Mouse (Mus musculus): Measurements from ENCODE around the gene Ptprh. TPM values are rescaled to one million over a fixed set of nuclear protein-coding genes. Genes with fewer than 3 reads are reported as not detected.
A peak's percentile ranks its signal among the peaks of the same experiment; 100 is the strongest.

Ptprh gene
- total RNA-seq, 2 experiments from 2014 or later = not detected

DNA sequence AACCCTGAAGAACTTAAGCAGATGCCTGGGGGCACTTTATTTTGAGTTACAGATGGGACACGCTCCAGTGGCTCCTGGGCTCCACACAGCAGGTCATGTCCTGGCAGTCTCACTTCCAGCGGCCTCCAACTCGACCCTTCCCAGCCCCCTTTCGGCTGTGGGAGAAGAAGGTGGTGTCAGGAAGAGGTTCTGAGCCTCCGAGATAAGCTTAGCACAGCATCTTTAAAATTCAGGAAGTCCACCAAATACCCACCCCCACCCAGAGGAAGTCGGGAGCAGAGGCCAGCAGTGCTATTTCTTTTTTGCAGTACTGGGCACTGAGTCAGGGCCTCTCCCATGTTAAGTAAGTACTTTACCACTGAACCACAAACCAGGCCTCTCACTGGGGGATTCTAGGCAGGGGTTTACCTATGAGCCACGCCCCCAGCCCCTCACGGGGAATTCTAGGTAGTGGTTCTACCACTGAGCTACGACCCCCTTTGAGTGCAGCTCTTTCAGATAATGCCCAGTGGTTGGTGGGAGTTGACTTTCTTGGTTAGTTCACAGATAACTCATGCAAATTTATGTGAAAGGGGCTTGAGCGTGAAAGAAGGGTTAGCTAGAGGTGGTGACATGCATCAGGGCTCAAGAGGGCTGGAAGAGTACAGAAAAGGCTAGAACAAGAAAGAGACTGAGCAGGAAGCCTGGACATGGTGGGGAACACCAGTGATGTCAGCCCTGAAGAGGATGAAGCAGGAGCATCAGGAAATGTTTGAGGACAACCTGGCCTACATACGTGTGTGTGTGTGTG, 99.0 kb downstream of the Ptprh start:
- no peak for ATAC-seq (replicated peaks; ENCODE audit: low FRiP score, poor library complexity, severe bottlenecking)

DNA sequence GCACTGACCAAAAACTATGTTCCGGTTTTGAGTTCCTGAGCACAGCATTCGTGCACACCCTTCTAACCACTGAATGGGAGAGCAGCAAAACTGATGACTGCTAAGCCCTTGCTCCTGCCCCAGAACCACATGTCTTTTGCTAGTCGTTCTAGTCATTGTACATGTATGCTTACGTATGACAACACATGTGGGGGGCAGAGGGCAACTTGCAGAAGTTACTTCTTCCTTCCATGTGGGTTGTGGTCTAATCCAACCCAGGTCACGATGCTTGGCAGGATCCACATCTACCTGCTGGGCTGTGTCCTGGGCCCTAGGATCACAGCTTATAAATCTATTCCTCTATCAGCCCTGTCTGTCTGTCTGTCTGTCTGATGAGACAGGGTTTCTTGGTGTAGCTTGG, 100.0 kb downstream of the Ptprh start:
- no peak for ATAC-seq (replicated peaks; ENCODE audit: low FRiP score, poor library complexity, severe bottlenecking)

DNA sequence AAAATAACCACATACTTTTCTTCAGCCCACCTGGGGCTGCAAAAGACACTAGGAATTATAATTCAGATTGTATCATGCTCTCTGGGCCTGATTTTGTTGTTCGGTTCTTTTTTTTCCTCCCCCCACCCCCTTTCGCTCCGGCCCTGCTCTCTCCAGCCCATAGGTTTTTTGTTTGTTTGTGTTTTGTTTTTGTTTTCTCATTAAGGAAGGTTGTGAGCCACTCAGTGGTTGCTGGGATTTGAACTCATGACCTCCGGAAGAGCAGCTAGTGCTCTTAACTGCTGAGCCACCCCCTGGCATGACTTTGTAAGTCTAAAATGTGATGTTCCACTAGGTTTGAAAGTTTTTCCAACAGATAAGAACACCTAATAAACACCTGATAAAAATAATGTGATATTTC, 100.7 kb downstream of the Ptprh start:
- no peak for ATAC-seq (replicated peaks; ENCODE audit: low FRiP score, poor library complexity, severe bottlenecking)

DNA sequence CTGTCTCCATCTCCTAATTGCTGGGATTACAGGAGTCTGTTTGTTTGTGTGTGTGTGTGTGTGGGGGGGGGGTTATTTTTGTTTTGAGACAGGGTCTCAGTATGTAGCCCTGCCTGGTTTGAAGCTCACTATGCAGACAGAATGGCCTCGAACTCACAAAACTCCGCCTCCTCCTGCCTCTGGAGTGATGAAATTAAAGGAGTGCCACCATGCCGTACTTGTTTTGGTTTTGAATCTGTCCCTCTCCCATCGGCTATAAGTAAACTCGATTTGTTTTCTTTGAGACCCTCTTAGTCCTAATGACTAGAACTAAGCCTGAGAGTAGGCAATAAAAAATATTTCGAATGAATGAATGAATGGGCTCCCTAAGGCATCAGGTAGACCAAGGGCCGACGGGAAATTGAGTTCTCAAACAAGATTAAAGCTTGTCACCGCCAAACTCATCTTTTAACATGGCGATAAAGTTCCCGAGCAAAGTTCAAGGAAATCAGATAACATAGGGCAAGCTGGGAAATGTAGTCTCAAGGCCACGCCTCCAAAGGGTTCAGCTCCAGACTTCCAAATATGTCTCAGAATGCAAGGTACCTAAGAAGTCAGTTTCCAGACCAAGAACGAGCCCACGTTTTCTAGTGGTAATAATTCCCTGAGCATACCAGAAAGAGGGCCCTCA, 101.3 kb downstream of the Ptprh start:
- no peak for ATAC-seq (replicated peaks; ENCODE audit: low FRiP score, poor library complexity, severe bottlenecking)

DNA sequence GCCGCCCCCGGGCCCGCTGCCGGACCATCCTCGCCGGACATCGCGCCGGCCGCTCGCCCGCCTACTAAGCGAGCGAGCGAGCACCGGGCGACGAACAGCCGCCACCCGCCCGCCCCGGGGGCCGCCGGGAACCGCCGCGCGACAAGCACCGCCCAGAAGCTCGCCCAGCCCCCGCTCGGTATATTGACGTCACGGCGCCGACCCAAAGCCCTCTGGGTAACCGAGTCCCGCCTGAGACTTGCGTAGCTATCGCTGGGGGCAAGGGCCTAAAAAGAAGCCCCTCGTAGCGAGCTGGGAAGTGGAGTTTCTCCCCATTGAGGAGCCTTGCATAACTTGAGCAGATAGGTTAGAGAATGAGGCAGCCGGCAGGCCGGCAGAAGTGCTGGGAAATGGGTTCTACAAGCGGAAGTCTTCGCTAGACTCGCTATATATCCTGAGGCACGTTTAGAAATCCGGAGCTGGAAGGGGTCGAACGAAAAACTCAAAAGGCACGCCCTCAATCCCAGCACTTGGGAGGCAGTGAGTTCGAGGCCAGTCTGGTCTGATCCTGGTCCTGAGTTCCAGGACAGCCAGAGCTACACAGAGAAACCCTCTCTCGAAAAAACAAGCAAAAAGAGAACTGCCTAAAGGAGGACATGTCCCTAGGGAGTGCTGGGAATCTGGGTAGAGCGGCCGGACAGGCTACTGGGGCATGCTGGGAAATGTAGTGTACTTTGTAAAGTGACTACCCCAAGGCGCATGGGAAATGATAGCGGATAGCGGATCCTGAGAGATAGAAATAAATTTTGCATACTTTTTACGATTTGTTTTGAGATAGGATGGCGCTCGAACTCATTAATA, 102.1 kb downstream of the Ptprh start, which contains the start of gene Ppp1r12c:
Gene Ppp1r12c (minus strand): TSS at position 123 of the 840 bp plus-strand sequence.
- ATAC-seq (replicated peaks; ENCODE audit: low FRiP score, poor library complexity, severe bottlenecking) = peak; percentile 91

DNA sequence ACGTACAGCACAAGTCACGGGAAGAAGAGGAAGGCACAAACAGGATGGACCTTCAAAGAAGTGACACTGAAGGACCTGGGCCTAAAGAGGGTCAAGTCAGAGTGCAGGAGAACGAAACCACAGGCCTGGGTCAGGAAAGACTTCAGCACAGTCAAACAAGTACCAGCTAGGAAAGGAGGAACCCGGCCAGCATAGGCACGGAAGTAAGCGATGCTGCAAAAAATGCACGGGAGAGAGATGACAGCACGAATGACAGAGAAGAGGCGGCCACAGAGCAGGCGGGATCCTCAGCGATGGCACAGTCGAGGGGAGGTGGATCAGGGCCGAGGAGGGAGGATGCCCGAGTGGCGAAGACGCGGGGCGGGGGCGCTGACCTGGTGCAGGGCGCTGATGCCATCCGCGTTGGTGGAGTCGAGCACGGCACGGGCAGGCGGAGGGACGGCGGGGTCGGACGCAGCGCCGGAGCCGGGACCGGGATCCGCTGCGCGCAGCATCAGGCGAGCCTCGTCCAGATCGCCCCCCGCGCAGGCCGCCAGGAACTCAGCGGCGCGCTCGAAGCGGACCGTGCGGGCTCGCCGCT, 102.9 kb downstream of the Ptprh start:
- peak; percentile 58 for ATAC-seq (replicated peaks; ENCODE audit: low FRiP score, poor library complexity, severe bottlenecking)

DNA sequence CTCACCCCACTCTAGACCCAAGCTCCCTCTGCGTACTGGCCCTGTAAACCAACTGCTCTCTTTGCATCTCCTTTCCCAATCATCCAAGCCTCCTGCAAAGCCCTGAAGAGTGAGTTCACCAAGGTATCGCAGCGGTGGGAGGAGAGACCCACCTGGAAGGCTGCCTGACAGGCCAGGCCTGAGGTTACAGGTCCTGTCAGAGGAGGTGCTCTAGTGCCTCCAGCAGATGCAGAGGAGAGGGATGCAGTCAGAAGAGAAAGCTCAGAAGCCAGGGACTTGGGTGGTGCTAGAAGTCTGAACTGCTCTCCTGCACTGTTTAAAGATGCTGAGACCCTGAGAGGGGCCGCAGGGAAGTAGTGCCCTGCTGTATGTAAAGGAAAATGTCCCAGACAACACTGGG, 104.8 kb downstream of the Ptprh start:
- ATAC-seq (replicated peaks; ENCODE audit: low FRiP score, poor library complexity, severe bottlenecking) = no peak

Other genes with a start within 250 kb of the Ptprh start
- not detected in 2 replicates for gene Gp6, start 206.3 kb downstream of the Ptprh start, total RNA-seq (2015; ENCODE audit: low replicate concordance)
- not detected in 2 replicates for gene Gp6, start 206.3 kb downstream of the Ptprh start, total RNA-seq (2017; ENCODE audit: low replicate concordance)
- gene Rdh13, start 158.4 kb downstream of the Ptprh start, total RNA-seq (2015; ENCODE audit: low replicate concordance) = 0.72 and 1.3 TPM in 2 replicates
- gene Rdh13, start 158.4 kb downstream of the Ptprh start, total RNA-seq (2017; ENCODE audit: low replicate concordance) = 0.45 and 1.5 TPM in 2 replicates
- gene Eps8l1, start 143.4 kb downstream of the Ptprh start, total RNA-seq (2015; ENCODE audit: low replicate concordance) = 2.9 and 6.1 TPM in 2 replicates
- 6.2 and 11.2 TPM in 2 replicates for gene Eps8l1, start 143.4 kb downstream of the Ptprh start, total RNA-seq (2017; ENCODE audit: low replicate concordance)
- 73.9 and 133 TPM in 2 replicates for gene Ppp1r12c, start 102.4 kb downstream of the Ptprh start, total RNA-seq (2015; ENCODE audit: low replicate concordance)
- 123 and 130 TPM in 2 replicates for gene Ppp1r12c, start 102.4 kb downstream of the Ptprh start, total RNA-seq (2017; ENCODE audit: low replicate concordance)
- gene Tnnt1, start 87.7 kb downstream of the Ptprh start, total RNA-seq (2015; ENCODE audit: low replicate concordance) = 1.4 TPM in 1 of 2 replicates, not detected in the other
- gene Tnnt1, start 87.7 kb downstream of the Ptprh start, total RNA-seq (2017; ENCODE audit: low replicate concordance) = 3.9 TPM in 1 of 2 replicates, not detected in the other
- gene Tnni3, start 79.8 kb downstream of the Ptprh start, total RNA-seq (2015; ENCODE audit: low replicate concordance) = not detected in 2 replicates
- not detected in 2 replicates for gene Tnni3, start 79.8 kb downstream of the Ptprh start, total RNA-seq (2017; ENCODE audit: low replicate concordance)
- gene Dnaaf3, start 71.6 kb downstream of the Ptprh start, total RNA-seq (2015; ENCODE audit: low replicate concordance) = not detected in 2 replicates
- 0.64 TPM in 1 of 2 replicates, not detected in the other for gene Dnaaf3, start 71.6 kb downstream of the Ptprh start, total RNA-seq (2017; ENCODE audit: low replicate concordance)
- not detected in 2 replicates for gene Syt5, start 56.5 kb downstream of the Ptprh start, total RNA-seq (2015; ENCODE audit: low replicate concordance)
- not detected in 2 replicates for gene Syt5, start 56.5 kb downstream of the Ptprh start, total RNA-seq (2017; ENCODE audit: low replicate concordance)
- 72.1 and 91.0 TPM in 2 replicates for gene Tmem86b, start 27.4 kb upstream of the Ptprh start, total RNA-seq (2015; ENCODE audit: low replicate concordance)
- gene Tmem86b, start 27.4 kb upstream of the Ptprh start, total RNA-seq (2017; ENCODE audit: low replicate concordance) = 37.6 and 45.8 TPM in 2 replicates
- gene Ppp6r1, start 55.0 kb upstream of the Ptprh start, total RNA-seq (2015; ENCODE audit: low replicate concordance) = 62.0 and 84.3 TPM in 2 replicates
- 73.6 and 85.1 TPM in 2 replicates for gene Ppp6r1, start 55.0 kb upstream of the Ptprh start, total RNA-seq (2017; ENCODE audit: low replicate concordance)
- gene Hspbp1, start 81.0 kb upstream of the Ptprh start, total RNA-seq (2015; ENCODE audit: low replicate concordance) = 4.0 and 32.3 TPM in 2 replicates
- 2.8 and 3.2 TPM in 2 replicates for gene Hspbp1, start 81.0 kb upstream of the Ptprh start, total RNA-seq (2017; ENCODE audit: low replicate concordance)
- not detected in 2 replicates for gene Brsk1, start 86.6 kb upstream of the Ptprh start, total RNA-seq (2015; ENCODE audit: low replicate concordance)
- not detected in 2 replicates for gene Brsk1, start 86.6 kb upstream of the Ptprh start, total RNA-seq (2017; ENCODE audit: low replicate concordance)
- gene Tmem150b, start 121.2 kb upstream of the Ptprh start, total RNA-seq (2015; ENCODE audit: low replicate concordance) = 1.4 TPM in 1 of 2 replicates, not detected in the other
- gene Tmem150b, start 121.2 kb upstream of the Ptprh start, total RNA-seq (2017; ENCODE audit: low replicate concordance) = 0.68 TPM in 1 of 2 replicates, not detected in the other
- gene Kmt5c, start 136.1 kb upstream of the Ptprh start, total RNA-seq (2015; ENCODE audit: low replicate concordance) = 24.9 and 33.1 TPM in 2 replicates
- gene Kmt5c, start 136.1 kb upstream of the Ptprh start, total RNA-seq (2017; ENCODE audit: low replicate concordance) = 59.4 and 64.2 TPM in 2 replicates
- gene Cox6b2, start 149.1 kb upstream of the Ptprh start, total RNA-seq (2015; ENCODE audit: low replicate concordance) = 54.1 and 81.8 TPM in 2 replicates
- 49.8 and 94.9 TPM in 2 replicates for gene Cox6b2, start 149.1 kb upstream of the Ptprh start, total RNA-seq (2017; ENCODE audit: low replicate concordance)
- not detected in 2 replicates for gene Fam71e2, start 167.3 kb upstream of the Ptprh start, total RNA-seq (2015; ENCODE audit: low replicate concordance)
- not detected in 2 replicates for gene Fam71e2, start 167.3 kb upstream of the Ptprh start, total RNA-seq (2017; ENCODE audit: low replicate concordance)
- gene Il11, start 178.8 kb upstream of the Ptprh start, total RNA-seq (2015; ENCODE audit: low replicate concordance) = not detected in 2 replicates
- gene Il11, start 178.8 kb upstream of the Ptprh start, total RNA-seq (2017; ENCODE audit: low replicate concordance) = not detected in 2 replicates
- not detected in 2 replicates for gene Tmem190, start 178.9 kb upstream of the Ptprh start, total RNA-seq (2015; ENCODE audit: low replicate concordance)
- gene Tmem190, start 178.9 kb upstream of the Ptprh start, total RNA-seq (2017; ENCODE audit: low replicate concordance) = not detected in 2 replicates
- gene Tmem238, start 185.6 kb upstream of the Ptprh start, total RNA-seq (2015; ENCODE audit: low replicate concordance) = 2.9 TPM in 1 of 2 replicates, not detected in the other
- gene Tmem238, start 185.6 kb upstream of the Ptprh start, total RNA-seq (2017; ENCODE audit: low replicate concordance) = 0.90 and 0.98 TPM in 2 replicates
- gene Rpl28, start 188.8 kb upstream of the Ptprh start, total RNA-seq (2015; ENCODE audit: low replicate concordance) = 603 and 642 TPM in 2 replicates
- gene Rpl28, start 188.8 kb upstream of the Ptprh start, total RNA-seq (2017; ENCODE audit: low replicate concordance) = 83.6 and 269 TPM in 2 replicates
- 686 and 831 TPM in 2 replicates for gene Ube2s, start 208.5 kb upstream of the Ptprh start, total RNA-seq (2015; ENCODE audit: low replicate concordance)
- gene Ube2s, start 208.5 kb upstream of the Ptprh start, total RNA-seq (2017; ENCODE audit: low replicate concordance) = 310 and 437 TPM in 2 replicates
- not detected in 2 replicates for gene Shisa7, start 240.7 kb upstream of the Ptprh start, total RNA-seq (2015; ENCODE audit: low replicate concordance)
- gene Shisa7, start 240.7 kb upstream of the Ptprh start, total RNA-seq (2017; ENCODE audit: low replicate concordance) = not detected in 2 replicates

Data from erythroid progenitor cell, adult 5-6 weeks (primary cell).